Mouse (Mus musculus) thymus, postnatal 14 days (tissue): ENCODE measurements around the gene Gm2663.
"Not testable (repeated sequence)": the region's sequence is repeated elsewhere in the genome, so short reads cannot be mapped to it uniquely, and the experiment has no call there.

Experiments used
- DNase-seq: peaks from one replicate; pipeline ENCODE4 v3.0.0; 2021

The Gm2663 gene

DNA sequence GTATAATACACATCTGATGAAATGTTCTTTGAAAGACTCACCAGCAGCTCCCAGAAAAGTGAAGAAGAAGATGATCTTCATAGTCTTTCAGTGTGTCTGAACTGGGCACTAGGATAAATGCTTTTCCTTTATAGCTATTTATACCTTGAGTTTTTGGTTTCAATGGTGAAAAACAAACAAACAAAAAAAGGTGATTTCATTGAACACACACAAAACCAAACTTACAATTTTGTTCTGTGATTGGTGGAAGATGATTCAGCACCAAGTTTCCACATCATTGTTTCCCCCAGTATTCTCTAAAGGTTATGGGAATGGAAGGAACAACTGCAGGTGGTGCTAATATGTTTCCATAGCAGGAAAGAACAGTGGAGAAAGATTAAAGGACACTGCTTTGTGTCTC lies at the start of gene Gm2663:
Gene Gm2663, minus strand, starts transcription at position 101 of the 400 bp plus-strand sequence.
- not testable (repeated sequence) for DNase-seq

DNA sequence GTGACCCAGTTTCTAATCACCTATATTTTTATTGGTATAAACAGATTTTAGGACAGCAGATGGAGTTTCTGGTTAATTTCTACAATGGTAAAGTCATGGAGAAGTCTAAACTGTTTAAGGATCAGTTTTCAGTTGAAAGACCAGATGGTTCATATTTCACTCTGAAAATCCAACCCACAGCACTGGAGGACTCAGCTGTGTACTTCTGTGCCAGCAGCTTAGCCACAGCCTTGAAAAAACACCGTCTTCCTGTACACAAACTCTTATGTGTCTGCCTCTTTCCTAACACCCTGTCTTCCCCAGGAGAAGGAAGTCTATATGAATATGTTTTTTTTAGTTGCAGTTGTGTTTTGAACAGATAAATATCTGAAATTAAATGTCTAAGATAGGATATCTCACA lies 49.3 kb upstream of the Gm2663 start:
- DNase-seq: no peak

DNA sequence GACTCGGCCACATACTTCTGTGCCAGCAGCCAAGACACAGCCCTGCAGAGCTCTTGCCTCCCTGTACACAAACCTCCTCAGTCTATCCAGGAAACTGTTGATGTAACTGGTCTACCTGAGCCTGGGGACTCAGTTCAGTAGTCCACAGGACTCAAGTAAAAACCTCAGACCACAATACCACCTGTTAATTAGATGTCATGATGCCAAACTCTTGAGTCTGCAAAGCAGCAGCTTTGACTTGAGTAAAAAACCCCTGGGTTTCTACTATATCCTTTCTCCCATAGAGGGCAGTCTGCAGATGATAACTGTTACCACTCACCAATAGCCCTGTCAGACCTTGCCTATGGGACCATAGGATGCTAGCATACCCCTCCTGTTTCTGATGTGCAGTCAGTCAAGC lies 48.7 kb upstream of the Gm2663 start:
- no peak for DNase-seq

DNA sequence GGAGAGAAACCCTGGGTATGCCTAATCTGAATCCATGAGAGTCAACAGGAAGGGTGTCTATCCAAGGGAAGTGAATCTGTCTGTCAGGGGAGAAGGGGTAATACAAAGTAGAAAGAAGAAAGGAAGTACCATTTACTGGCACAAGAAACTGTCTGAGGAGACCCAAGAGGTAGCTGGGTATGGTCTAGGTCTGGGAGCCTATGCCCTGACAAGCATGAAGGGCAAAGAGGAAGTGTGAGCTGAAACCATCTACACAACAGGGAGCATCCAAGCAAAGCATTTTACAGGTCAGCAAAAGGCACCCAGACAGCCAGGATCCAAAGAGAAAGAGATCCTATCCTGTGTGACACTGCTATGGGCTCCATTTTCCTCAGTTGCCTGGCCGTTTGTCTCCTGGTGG lies 47.9 kb upstream of the Gm2663 start:
- DNase-seq: peak; percentile 16

DNA sequence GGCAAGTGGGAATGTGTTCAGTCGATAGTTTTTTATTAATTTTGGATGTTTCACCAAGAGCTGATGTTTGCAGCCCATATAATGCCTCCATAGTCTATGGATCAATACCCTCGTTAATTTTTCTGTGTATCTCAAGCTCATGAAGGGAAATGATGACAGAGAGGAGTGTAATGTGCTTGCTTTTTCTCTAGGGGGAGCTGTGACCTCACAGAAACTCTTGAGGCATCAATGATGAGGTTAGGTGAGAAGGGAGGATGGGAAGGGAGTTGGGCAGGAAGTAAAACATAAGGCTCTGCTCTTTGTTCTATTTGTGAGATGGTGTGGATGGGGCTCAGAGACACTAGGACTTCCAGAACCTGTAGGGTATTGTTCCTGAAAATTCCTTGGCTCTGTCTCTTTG lies 47.3 kb upstream of the Gm2663 start:
- peak; percentile 54 for DNase-seq

DNA sequence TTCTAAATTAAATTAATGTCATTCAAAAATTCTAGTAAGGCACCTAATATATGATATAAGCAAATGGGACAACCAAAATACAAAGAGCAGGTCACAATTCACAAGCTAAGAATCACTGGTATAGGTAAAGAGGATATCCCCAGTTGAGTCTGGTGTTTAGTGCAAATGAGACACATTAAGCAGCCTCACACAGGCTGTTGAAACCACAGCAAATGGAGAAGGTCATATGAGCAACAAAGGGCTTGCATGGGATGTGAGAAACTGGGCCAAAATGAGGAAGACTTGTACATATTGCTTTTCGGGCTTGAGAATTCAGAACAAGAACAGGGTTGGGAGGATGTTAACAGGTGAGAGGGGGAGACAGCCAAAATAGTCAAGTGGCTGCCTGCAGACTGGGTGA lies 45.5 kb upstream of the Gm2663 start:
- no peak for DNase-seq

DNA sequence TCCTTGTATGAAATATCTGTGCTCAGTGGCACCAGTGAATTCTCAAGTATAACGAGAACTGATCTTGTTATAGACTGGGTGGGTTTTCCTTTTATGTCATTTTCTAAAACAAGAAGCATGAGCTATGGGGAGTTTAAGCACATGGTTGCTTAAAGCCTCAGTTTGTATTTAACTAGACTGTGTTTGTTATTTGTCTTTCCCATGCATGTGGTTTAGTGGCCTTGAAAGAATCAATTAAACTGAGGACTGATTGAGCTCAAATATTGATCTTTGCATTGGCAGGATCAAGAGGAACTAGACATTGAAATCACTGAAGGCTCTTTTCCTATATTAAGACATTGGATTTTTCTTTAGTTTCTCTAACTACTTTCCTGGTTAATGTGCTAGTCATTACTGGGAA lies 45.0 kb upstream of the Gm2663 start:
- DNase-seq: no peak

DNA sequence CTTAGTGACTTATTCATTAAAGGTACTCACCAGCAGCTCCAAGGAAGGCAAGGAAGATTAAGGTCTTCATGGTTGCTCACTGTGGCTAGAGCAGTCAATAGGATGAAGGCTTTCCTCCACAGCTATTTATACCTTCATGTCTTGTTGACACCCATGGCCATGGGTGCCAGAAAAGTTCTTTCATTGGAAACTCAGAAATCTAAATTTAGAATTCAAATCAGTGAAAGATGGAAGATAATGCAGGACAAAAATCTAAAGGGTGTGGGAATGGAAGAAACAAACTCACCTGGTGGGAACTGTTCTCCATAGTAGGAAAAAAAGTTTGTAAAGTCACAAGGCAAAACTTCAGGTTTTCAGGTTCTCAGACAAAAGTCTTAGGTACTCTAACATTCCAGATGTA lies 36.1 kb upstream of the Gm2663 start, which contains the start of gene 2210010C04Rik:
Gene 2210010C04Rik, minus strand, starts transcription at position 101 of the 400 bp plus-strand sequence.
- DNase-seq: no peak

DNA sequence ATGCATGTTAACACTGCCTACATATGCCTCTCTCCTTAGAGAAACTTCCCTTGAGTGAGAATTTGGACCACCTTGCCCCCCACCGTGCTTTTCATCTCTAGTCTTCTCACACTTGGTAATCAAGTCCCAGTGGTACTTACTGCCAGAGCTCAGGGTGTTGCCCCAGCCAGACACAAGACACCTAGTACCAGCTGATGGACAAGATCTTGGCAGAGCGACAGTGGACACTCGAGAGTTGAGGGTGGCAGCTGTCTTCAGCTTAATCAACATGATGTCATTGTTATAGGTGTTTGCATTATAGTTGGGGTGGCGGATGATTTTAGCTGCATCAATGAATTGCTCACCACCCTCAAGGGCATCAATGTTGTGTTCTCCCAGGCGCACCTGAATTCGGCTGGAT lies 33.5 kb upstream of the Gm2663 start:
- no peak for DNase-seq

DNA sequence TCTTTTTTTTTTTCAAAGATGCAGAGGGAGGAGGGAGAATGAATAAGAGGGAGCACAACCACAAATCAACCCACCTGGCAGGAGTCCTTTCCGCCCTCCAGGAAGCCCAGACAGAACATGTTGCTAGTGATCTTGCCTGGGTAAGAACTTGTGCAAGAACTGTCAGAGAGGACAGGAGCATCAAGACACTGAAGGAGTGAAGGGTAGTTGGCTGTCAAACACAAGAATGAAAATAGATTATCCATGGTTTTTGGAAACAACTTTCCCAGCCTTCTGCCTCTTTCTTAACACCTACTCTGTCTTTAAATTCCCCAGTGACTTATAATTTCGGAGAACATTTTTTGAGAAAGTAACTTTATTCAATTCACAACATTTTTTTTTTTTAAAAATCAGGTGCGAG lies 33.0 kb upstream of the Gm2663 start:
- DNase-seq: no peak

DNA sequence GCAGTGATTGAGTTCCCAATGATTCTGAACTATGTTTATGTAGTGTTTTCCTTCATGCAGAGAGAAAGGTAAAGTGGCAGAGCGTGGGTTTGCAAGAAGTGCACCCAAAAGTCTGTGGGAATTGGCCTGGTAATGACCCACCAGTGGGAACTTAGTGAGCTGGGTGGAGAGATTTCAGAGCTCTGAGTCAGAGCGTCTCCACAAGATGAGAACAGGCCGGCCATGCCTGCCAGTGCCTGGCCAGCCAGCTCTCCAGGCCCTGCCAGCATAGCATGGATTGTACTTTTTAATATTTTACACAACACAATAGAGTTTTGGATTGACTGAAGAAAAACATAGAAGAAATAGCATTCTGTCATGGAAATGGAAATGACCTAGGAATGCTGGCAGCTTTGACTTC lies 31.5 kb upstream of the Gm2663 start:
- no peak for DNase-seq

DNA sequence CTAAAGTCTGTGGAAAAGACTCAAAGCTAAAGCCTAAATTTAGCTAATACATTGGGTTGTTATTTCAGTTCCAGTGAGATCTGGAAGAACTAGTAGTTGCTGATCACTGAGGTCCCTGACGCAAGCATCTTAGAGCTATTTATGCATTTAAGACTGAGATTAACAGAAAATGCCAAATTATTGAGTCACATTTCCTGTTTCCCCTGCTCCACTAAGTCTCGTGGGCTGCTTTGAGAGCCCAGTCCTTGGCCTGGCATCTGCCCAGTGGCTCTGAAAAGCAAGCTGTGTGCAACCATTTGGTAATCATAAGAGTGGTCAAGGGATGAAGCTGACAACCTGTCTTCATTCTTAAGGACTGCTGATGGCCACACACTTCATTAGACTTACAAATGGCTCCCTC lies 27.8 kb upstream of the Gm2663 start:
- DNase-seq: no peak

DNA sequence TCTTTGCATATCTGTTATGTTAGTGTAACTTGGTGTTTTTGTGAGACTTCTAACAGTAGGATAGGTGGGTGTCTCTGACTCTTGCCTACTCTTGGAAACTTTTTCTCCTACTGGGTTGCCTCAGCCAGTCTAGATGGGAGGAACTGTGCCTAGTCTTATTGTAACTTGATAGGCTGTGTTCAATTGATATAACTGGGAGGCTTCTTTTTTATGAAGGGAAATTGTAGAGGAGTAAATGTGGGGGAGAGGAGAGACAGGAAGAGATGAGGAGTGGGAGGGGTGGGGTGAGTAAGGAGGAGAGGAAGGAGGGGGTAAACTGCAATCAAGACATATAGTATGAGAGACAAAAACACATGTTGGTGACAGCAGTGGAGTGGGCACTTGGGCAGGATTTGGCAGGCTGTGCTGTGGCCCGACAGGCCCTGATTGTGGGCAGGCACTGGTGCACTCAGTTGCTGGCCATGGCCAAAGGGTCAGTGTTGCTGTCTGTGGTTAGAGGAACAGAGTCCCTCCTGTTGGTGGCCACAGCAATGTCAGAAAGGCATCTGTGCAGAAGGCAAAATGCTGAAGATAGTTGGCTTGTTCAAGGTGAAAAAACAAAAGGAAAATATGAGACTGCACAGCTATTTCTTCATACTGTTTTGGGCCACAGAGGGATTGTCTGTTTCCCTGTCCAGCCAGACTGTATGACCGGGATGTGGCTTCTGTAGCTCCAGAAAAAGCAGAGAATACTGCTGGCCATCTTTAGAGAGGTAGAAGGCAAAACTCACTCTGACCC lies 26.8 kb upstream of the Gm2663 start:
- no peak for DNase-seq

DNA sequence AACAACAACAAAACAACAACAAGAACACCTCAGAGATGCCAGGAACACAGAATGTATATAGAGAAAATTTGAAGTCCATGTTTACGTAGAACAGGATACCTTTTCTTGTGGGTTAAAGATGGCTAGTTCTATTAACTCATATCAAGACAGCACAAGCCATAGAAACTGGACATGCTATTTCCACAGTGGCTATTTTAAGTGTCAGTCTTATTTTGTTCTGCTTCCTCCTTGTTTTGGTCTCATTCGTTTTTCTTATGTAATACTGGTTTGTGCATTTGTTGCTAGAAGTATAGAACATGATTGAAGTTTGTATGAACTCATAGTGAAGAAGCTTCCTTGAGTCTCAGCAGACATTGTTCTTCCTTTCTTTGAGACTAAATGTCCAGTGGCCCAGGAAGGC lies 19.9 kb upstream of the Gm2663 start:
- no peak for DNase-seq

DNA sequence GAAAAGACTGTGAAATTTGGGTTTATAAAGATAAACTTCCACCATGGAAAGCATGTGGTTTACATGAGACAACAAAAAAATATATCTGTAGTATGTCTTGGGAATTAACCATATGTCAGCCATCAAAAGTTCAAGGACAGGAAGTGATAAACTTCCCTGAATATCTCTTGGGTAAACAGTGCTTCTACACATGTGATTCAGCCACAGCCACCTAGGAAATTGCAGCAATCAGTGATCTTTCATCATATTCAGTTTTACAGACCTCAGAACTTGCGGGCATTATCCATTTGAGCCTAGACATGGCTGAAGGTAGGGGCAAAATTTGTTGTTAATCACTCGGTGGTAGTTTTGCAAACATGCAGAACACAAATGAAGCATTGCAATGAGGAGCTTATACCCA lies 19.4 kb upstream of the Gm2663 start:
- no peak for DNase-seq

DNA sequence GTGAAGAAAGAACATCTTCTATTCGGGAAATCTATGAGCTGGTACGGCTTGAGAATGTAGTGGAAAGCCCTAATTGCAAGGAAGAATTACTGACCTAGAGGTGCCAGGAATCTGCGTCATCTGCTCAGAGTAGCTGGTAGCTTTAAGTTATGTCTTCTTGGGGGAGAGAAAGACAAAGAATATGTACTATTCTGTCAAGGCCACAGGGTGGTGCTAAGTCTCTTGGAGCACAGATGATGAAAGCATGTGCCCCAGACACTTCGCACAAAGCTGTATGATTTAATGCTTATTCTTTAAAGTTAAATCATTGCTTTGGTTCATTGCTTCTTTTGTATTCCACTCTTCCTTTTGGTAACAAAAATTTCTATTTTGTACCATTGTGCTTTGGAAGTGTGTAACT lies 15.8 kb upstream of the Gm2663 start:
- peak; percentile 12 for DNase-seq

DNA sequence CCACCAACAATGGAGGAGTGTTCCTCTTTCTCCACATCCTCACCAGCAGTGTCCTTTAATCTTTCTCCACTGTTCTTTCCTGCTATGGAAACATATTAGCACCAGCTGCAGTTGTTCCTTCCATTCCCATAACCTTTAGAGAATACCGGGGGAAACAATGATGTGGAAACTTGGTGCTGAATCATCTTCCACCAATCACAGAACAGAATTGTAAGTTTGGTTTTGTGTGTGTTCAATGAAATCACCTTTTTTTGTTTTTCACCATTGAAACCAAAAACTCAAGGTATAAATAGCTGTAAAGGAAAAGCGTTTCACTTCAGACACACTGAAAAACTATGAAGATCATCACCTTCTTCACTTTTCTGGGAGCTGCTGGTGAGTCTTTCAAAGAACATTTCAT lies 34.8 kb downstream of the Gm2663 start, which contains the start of gene 1810009J06Rik:
Gene 1810009J06Rik, plus strand, starts transcription at position 301 of the 400 bp plus-strand sequence.
- DNase-seq: not testable (repeated sequence)

DNA sequence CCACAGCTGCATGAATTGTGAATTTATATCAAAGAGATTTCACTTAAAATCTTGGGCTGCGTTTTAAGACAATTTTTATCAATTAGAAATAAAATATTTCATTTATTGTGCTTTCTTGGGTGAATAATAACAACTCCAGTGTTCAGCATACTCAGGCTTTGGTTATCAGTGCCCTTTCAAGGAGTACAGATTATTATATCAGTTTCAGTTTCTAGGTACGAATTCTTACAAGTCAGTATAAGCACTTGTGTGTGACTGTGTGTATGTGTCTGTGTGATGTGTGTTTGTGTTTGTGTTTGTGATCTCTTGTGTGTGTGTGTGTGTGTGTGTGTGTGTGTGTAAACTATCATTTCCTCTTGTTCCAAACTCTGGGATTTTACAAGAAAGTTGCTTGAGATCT lies 45.6 kb downstream of the Gm2663 start:
- no peak for DNase-seq

DNA sequence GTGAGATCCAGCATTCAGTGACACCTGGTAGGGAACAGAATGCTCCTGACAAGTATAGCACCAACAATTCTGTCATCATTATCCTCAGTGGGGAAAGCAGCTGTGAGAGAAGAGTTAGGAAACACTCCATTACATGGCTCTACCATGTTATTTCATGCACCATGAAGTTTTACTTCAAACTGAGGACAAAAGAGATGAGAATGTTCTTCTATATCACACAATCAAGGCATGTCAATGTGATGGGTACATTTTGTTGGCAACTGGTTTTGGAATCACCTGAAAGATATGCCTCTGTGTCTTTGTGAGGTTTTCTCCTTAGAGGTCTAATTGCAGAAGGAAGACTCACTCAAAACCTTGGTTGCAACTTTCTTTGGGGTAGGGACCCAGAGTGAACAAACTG lies 47.5 kb downstream of the Gm2663 start, which contains the start of gene Gm4744:
Gene Gm4744, minus strand, starts transcription at position 101 of the 400 bp plus-strand sequence.
- DNase-seq: no peak
